Mouse (Mus musculus) liver, embryonic 14.5 days (tissue): ENCODE results near the gene 5730480H06Rik. TPM values are rescaled to one million over a fixed set of nuclear protein-coding genes. Genes with fewer than 3 reads are reported as not detected.

Experiments used
- ATAC-seq: fragments of 200-750 bp; cut with Nextera tagmentation; 2 replicates; pipeline ENCODE4 v1.8.0; 2017; ENCODE audit warnings: moderate number of reproducible peaks, mild to moderate bottlenecking, moderate library complexity; ENCODE audit not compliant: insufficient read depth
- DNase-seq, 3 experiments: peaks; one replicate each; pipeline ENCODE4 v3.0.0-alpha.2; 2012 to 2013; ENCODE audit warnings: low read depth in 3 of 3, low spot score in 3 of 3
- H3K27ac ChIP-seq: fragments of 300-500 bp; sonication (generic); 2 replicates; pipeline ENCODE4 v1.5.1; 2014; ENCODE audit warnings: moderate library complexity, mild to moderate bottlenecking, control low read depth, inconsistent platforms
- H3K27me3 ChIP-seq: fragments of 300-500 bp; sonication (generic); 2 replicates; pipeline ENCODE4 v1.6.1; 2014; ENCODE audit warnings: mild to moderate bottlenecking, low read length, moderate library complexity; ENCODE audit not compliant: control insufficient read depth, insufficient read depth
- H3K36me3 ChIP-seq: fragments of 300-500 bp; sonication (generic); replicated peaks from 2 replicates; pipeline ENCODE4 v1.6.1; 2014; ENCODE audit warnings: low read depth; ENCODE audit not compliant: control insufficient read depth, insufficient read depth
- H3K4me1 ChIP-seq, 2 experiments: fragments of 200-500 bp in 1 of 2; fragments of 300-500 bp in 1 of 2; sonication (generic) in 1 of 2; replicated peaks; 2 replicates each; pipeline ENCODE4 v1.6.1; 2012 to 2014; ENCODE audit warnings: antibody characterized with exemption in 1 of 2, inconsistent platforms in 1 of 2, low read length in 1 of 2; ENCODE audit not compliant: control insufficient read depth in 2 of 2, insufficient read depth in 2 of 2
- H3K4me2 ChIP-seq: fragments of 300-500 bp; sonication (generic); 2 replicates; pipeline ENCODE4 v1.6.1; 2014; ENCODE audit warnings: low read depth, mild to moderate bottlenecking, control low read depth, moderate library complexity
- H3K4me3 ChIP-seq, 2 experiments: fragments of 200-500 bp in 1 of 2; fragments of 300-500 bp in 1 of 2; sonication (generic) in 1 of 2; 2 replicates each; pipeline ENCODE4 v1.5.1; 2012 to 2014; ENCODE audit warnings: low read depth in 2 of 2, low read length in 2 of 2, mild to moderate bottlenecking in 2 of 2, control low read depth in 1 of 2, inconsistent platforms in 1 of 2, moderate library complexity in 1 of 2; ENCODE audit not compliant: insufficient read depth in 1 of 2
- H3K9ac ChIP-seq: fragments of 300-500 bp; sonication (generic); replicated peaks from 2 replicates; pipeline ENCODE4 v1.6.1; 2014; ENCODE audit warnings: mild to moderate bottlenecking, control low read depth, moderate library complexity
- H3K9me3 ChIP-seq: fragments of 300-500 bp; sonication (generic); 2 replicates; pipeline ENCODE4 v1.6.1; 2016; ENCODE audit warnings: low read length, mixed read lengths; ENCODE audit not compliant: control insufficient read depth
- CTCF ChIP-seq: IDR thresholded peaks from 2 replicates; pipeline ENCODE4 v1.5.1; 2016; ENCODE audit warnings: antibody characterized with exemption, low read depth, control low read depth
- EP300 ChIP-seq: IDR thresholded peaks from 2 replicates; pipeline ENCODE4 v1.6.1; 2016; ENCODE audit warnings: antibody characterized with exemption, low read depth
- WGBS: fragments of 180-500 bp; shearing (Covaris S2); extraction: QIAGEN DNeasy Blood & Tissue Kit; methylation state at CpG from one replicate; pipeline ENCODE4 v1.1.7; 2014; ENCODE audit not compliant: insufficient replicate concordance; 5-methylcytosine and 5-hydroxymethylcytosine counted together
- polyA plus RNA-seq, 2 experiments: library from polyadenylated mRNA; depleted of rRNA in 1 of 2; stranded (reverse) in 1 of 2; unstranded in 1 of 2; fragments of >200 nt; fragmentation: Nextera tagmentation in 1 of 2; extraction: Ambion mirVana in 1 of 2; gene quantifications; 2 replicates each; pipeline versions ENCODE4 v1.2.1 to v1.2.3; 2012 to 2014

5730480H06Rik gene
- polyA plus RNA-seq, 2 experiments: 5.9 to 6.9 TPM

DNA sequence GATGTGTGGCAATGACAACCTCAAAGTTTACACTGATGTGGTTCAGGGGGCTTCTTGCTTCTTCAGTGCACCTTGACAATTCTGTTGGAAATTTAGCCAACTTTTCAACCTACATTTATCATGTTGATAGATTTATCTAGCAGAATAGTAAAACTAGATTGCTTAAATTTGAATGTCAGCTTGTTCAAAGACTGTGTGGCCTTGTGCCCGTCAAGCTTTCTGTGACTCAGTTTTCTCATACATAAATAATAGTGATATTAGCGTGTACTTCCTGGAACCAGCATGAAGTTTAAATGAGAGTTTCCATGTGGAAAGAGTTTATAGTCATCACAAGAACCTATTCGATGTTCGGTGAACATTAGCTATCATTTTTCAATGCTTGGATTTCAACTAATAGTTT lies 84.5 kb downstream of the 5730480H06Rik start:
- H3K27ac ChIP-seq: no peak overlapping the region
- WGBS: 78% methylated on average over 4 of the region's 4 CpGs
- no peak for DNase-seq

DNA sequence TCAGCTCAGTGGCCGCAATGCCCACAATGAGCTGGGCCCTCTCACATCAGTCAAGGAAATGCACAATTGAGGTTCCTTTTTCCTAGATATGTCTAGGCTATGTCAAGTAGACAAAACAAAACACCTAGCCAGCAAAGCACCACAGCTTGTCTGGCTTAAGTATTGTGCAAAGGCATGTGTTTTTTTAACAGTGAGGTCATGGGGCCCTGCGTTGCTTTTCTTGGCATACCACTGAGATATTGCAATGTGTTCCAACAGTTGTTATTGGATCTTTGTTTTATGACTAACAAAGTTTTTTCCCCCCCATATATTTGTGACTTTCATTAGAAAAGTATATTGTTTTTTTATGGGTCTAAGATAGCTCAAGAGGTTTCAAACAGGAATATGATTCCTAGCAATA lies 92.0 kb downstream of the 5730480H06Rik start:
- WGBS: 69% methylated on average over 2 of the region's 2 CpGs
- Histone ChIP-seq H3K36me3 (no peaks in the 10 kb centered on the region), H3K27ac (no peak overlapping the region), H3K9ac (no peak overlapping the region), H3K27me3 (no peaks in the 10 kb centered on the region), H3K4me2 (no peak overlapping the region), H3K4me3 (no peak overlapping the region), H3K4me1 (no peaks in the 10 kb centered on the region), H3K9me3 (no peaks in the 10 kb centered on the region)
- no peak for DNase-seq
- ATAC-seq: no peak
- TF ChIP-seq CTCF: no peak
- no peak for TF ChIP-seq EP300

More for the DNA sequence above, 84.5 kb downstream of the 5730480H06Rik start:
- TF ChIP-seq CTCF (no peak), EP300 (no peak)
- Histone ChIP-seq H3K4me1 (no peaks in the 10 kb centered on the region), H3K9me3 (no peaks in the 10 kb centered on the region), H3K4me3 (no peak overlapping the region), H3K4me2 (no peak overlapping the region), H3K27me3 (no peaks in the 10 kb centered on the region), H3K36me3 (no peaks in the 10 kb centered on the region), H3K9ac (no peak overlapping the region)
- ATAC-seq: no peak

DNA sequence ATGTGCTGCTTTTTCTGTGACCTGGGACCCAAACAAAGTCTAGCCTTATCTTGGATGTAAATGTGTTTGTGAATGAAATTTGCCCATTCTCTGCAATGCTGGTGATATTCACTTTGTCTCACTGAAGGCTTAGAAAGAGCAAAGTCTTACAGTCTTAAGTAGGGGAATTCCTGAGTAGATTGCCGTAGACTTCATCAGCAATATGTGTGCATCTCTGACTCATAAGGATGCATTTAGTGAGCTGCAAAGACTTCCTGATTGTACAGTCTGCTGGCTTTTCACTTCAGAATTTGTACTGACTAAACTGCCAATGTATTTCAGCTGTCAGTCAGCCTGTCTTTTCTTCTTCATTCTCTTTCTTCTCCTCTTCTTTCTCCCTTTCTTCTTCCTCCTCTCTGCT lies 94.2 kb downstream of the 5730480H06Rik start:
- no peak overlapping the region for H3K4me3 ChIP-seq
- no peaks in the 10 kb centered on the region for H3K4me1 ChIP-seq
- TF ChIP-seq EP300 (no peak), CTCF (no peak)
- no peak for ATAC-seq
- no peak overlapping the region for H3K27ac ChIP-seq
- no peak overlapping the region for H3K9ac ChIP-seq
- no peaks in the 10 kb centered on the region for H3K9me3 ChIP-seq
- DNase-seq: no peak
- 66% methylated on average over 1 of the region's 1 CpGs for WGBS
- no peaks in the 10 kb centered on the region for H3K36me3 ChIP-seq
- H3K27me3 ChIP-seq: no peaks in the 10 kb centered on the region
- no peak overlapping the region for H3K4me2 ChIP-seq

DNA sequence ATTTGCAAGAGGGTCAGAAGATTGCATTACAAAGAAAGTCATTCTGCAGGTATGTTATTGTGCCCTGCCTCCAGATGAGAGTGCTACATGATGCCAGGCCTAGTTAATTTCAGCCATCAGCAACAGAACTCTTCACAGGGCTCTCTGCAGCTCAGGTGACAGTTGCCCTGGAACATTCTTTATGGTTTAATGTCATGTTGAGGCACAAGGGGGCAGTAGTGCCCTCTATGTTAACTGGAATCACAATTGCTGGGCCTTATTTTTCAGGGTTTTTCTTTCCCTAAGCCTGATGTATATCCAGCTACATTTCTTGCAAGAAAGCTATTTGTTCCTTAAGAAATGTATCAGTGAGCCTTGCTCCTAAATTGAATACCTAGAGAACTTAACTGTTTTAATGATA lies 102.7 kb downstream of the 5730480H06Rik start:
- Histone ChIP-seq H3K27ac (no peak overlapping the region), H3K36me3 (no peaks in the 10 kb centered on the region), H3K9me3 (no peaks in the 10 kb centered on the region), H3K27me3 (no peaks in the 10 kb centered on the region), H3K4me3 (no peak overlapping the region), H3K9ac (no peak overlapping the region), H3K4me2 (no peak overlapping the region), H3K4me1 (no peaks in the 10 kb centered on the region)
- TF ChIP-seq EP300 (no peak), CTCF (peak; percentile 23; the same call in 1 of the 2 replicates)
- ATAC-seq (no peak), DNase-seq (no peak)

DNA sequence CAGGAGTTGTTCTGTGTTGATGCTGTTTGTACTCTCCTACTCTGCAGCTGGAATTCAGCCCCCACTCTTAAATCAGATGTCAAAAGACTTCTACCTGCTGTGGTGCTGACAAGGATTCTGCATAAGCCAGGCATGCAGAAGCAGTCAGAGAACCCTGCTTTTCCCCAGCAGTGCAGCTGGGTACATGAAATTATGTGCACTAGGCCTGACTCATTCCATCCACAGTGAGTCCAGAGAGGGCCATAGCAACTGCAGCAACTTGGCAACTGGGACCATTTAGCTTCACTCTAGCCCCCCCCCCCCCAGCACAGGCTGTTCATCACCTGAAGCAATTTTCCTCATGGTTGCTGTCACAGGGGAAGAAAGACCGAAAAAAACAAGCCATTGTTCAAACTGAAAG lies 121.1 kb downstream of the 5730480H06Rik start:
- H3K27me3 ChIP-seq: no peaks in the 10 kb centered on the region
- no peak for ATAC-seq
- H3K4me1 ChIP-seq: no peaks in the 10 kb centered on the region
- H3K4me2 ChIP-seq: no peak overlapping the region
- H3K9me3 ChIP-seq: no peaks in the 10 kb centered on the region
- WGBS: 42% methylated on average over 1 of the region's 1 CpGs
- no peak overlapping the region for H3K9ac ChIP-seq
- no peak for DNase-seq
- no peak for TF ChIP-seq CTCF
- TF ChIP-seq EP300: no peak
- H3K4me3 ChIP-seq: no peak overlapping the region
- no peaks in the 10 kb centered on the region for H3K36me3 ChIP-seq
- H3K27ac ChIP-seq: no peak overlapping the region
